Mouse (Mus musculus) liver, postnatal 0 days (tissue): ENCODE measurements around the gene B3galt1.

Experiments used
- CTCF ChIP-seq: sonication (generic); IDR thresholded peaks from 2 replicates; pipeline ENCODE4 v1.5.1; 2016; ENCODE audit warnings: antibody characterized with exemption, low read depth
- EP300 ChIP-seq: IDR thresholded peaks from 2 replicates; pipeline ENCODE4 v1.6.1; 2016; ENCODE audit warnings: antibody characterized with exemption, low read depth, mild to moderate bottlenecking

DNA sequence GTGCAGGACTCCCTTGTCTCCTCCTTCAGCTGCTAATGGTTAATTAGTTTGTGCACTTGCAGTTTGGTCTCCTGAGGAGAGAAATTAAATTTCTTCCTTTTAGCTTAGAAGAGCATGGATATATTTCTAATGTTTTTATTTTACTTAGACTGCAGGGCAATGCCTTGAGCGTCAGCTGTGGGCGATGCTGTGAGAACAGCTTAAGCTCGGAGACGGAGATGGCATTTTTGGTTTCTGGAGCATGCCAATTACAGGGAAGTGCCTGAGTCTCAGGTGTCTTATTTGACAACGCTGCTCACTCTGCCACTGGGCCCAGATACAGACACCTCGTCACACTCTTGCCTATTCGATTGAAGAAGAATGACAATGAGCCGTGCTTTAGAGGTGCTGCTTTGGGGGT is 282.1 kb downstream of the B3galt1 start:
- TF ChIP-seq EP300 (no peak), CTCF (no peak)
